ENCODE assay signal across 11 mouse cellular contexts in genomic region chr5:24428596-24428995, GRCm38 (mm10). TPM values are rescaled to one million over a fixed set of nuclear protein-coding genes. Genes with fewer than 3 reads are reported as not detected.
DNase-seq lines count a peak whose midpoint lies in the region; ATAC-seq and TF ChIP-seq lines count a peak whose summit lies in the region.
"Had no signal": no experiment of that assay in that cellular context is flagged by ENCODE, and none has a peak within 500 bp of the region (broad histone marks: within the 10 kb centered on the region; RNA-seq: fewer than 3 reads in every experiment).

No protein-coding gene starts in this region.

- ATAC-seq in heart, embryonic 12.5 days (ENCODE audit: insufficient number of reproducible peaks, low FRiP score), result no peak
- ATAC-seq in G1E (ENCODE audit: extremely low read depth, insufficient number of reproducible peaks, low FRiP score, poor library complexity, severe bottlenecking), result no peak
- ATAC-seq in hindbrain, embryonic 14.5 days (ENCODE audit: low FRiP score), result no peak
- ATAC-seq in liver, postnatal 0 days, result no peak

- no peak for DNase-seq in heart, adult 2 months
- no peak for DNase-seq in G1E (ENCODE audit: low spot score)
- DNase-seq in hindbrain, embryonic 14.5 days (ENCODE audit: low spot score), result no peak
- DNase-seq in liver, postnatal 0 days, result peak; percentile 36
- no peak for DNase-seq in ovary, postnatal 36 days (ENCODE audit: low spot score)
- DNase-seq in left cerebral cortex, postnatal 25 days (ENCODE audit: low spot score in 2 of 2), result no peak
- no peak for DNase-seq in spleen, postnatal 4 days (ENCODE audit: low spot score in 2 of 2)
- DNase-seq: cerebellum, adult 11 months; spleen, adult 18-20 months had no signal

- H3K79me2 ChIP-seq in heart, adult 2 months (replicated peaks; ENCODE audit: control insufficient read depth, insufficient read depth, low read length), result peaks cover 3% of the 10 kb centered on the region; the same call in 1 of the 2 replicates

- H3K9me3 ChIP-seq in heart, embryonic 12.5 days (replicated peaks), result no peaks in the 10 kb centered on the region
- no peaks in the 10 kb centered on the region for H3K9me3 ChIP-seq in G1E (replicated peaks)
- H3K9me3 ChIP-seq in hindbrain, embryonic 14.5 days (ENCODE audit: control insufficient read depth, low read length), result no peaks in the 10 kb centered on the region
- no peaks in the 10 kb centered on the region for H3K9me3 ChIP-seq in liver, postnatal 0 days (ENCODE audit: low read length)

- H3K36me3 ChIP-seq in heart, embryonic 12.5 days, result peaks cover 45% of the 10 kb centered on the region
- H3K36me3 ChIP-seq in heart, adult 2 months (ENCODE audit: control insufficient read depth, insufficient read depth, low read length), result peaks cover 8% of the 10 kb centered on the region
- H3K36me3 ChIP-seq in G1E (replicated peaks), result peaks cover 62% of the 10 kb centered on the region
- H3K36me3 ChIP-seq in hindbrain, embryonic 14.5 days (replicated peaks; ENCODE audit: control insufficient read depth, insufficient read depth), result peaks cover 32% of the 10 kb centered on the region
- H3K36me3 ChIP-seq in liver, postnatal 0 days (replicated peaks; ENCODE audit: insufficient read depth, low read length), result peaks cover 37% of the 10 kb centered on the region

- H3K4me3 ChIP-seq in heart, embryonic 12.5 days, result no peak overlapping the region
- H3K4me3 ChIP-seq in heart, adult 2 months, result no peak overlapping the region
- peak overlapping the region; percentile 51; the same call in 1 of the 2 replicates for H3K4me3 ChIP-seq in G1E (ENCODE audit: low read depth, low read length)
- no peak overlapping the region for H3K4me3 ChIP-seq in hindbrain, embryonic 14.5 days (replicated peaks; ENCODE audit: low read length)
- H3K4me3 ChIP-seq in liver, postnatal 0 days (ENCODE audit: low read depth, low read length), result peak overlapping the region; percentile 41

- H3K27me3 ChIP-seq in heart, embryonic 12.5 days (replicated peaks), result no peaks in the 10 kb centered on the region
- H3K27me3 ChIP-seq in heart, adult 2 months (ENCODE audit: control insufficient read depth, insufficient read depth, low read length), result no peaks in the 10 kb centered on the region
- H3K27me3 ChIP-seq in G1E (ENCODE audit: insufficient read depth, low read length), result no peaks in the 10 kb centered on the region
- H3K27me3 ChIP-seq in hindbrain, embryonic 14.5 days (ENCODE audit: control insufficient read depth, insufficient read depth, low read length), result no peaks in the 10 kb centered on the region; the same call in 1 of the 2 replicates
- H3K27me3 ChIP-seq in liver, postnatal 0 days (ENCODE audit: insufficient read depth, low read length), result no peaks in the 10 kb centered on the region

- H3K4me2 ChIP-seq in heart, embryonic 12.5 days, result peak overlapping the region; percentile 80
- H3K4me2 ChIP-seq in hindbrain, embryonic 14.5 days (replicated peaks), result peak overlapping the region; percentile 77; the same call in 1 of the 2 replicates
- peak overlapping the region; percentile 66 for H3K4me2 ChIP-seq in liver, postnatal 0 days (ENCODE audit: low read depth, low read length)

- no peak for TF ChIP-seq POLR2A in heart, adult 2 months (IDR thresholded peaks at IDR 0.05; ENCODE audit: insufficient read depth, low read depth, low read length)

- intact Hi-C loops in heart, adult 2 months (cut with DNase I), result no loop called here
- intact Hi-C loops in left cerebral cortex, postnatal 25 days (cut with DNase I), result no loop called here

- H3K9ac ChIP-seq in heart, embryonic 12.5 days, result peak overlapping the region; percentile 50
- H3K9ac ChIP-seq in heart, adult 2 months (ENCODE audit: low read depth, low read length), result no peak overlapping the region
- H3K9ac ChIP-seq in hindbrain, embryonic 14.5 days, result no peak overlapping the region
- H3K9ac ChIP-seq in liver, postnatal 0 days (replicated peaks), result no peak overlapping the region; the same call in 1 of the 2 replicates

- H3K4me1 ChIP-seq in heart, embryonic 12.5 days (replicated peaks), result peaks cover 46% of the 10 kb centered on the region
- peaks cover 8% of the 10 kb centered on the region for H3K4me1 ChIP-seq in heart, adult 2 months (ENCODE audit: control insufficient read depth, insufficient read depth, low read length)
- peaks cover 48% of the 10 kb centered on the region for H3K4me1 ChIP-seq in G1E (ENCODE audit: insufficient read depth, low read depth, low read length)
- peaks cover 31% of the 10 kb centered on the region for H3K4me1 ChIP-seq in hindbrain, embryonic 14.5 days (replicated peaks; ENCODE audit: control insufficient read depth, insufficient read depth, low read length)
- H3K4me1 ChIP-seq in liver, postnatal 0 days (ENCODE audit: insufficient read depth), result peaks cover 21% of the 10 kb centered on the region

- H3K27ac ChIP-seq in heart, embryonic 12.5 days (ENCODE audit: poor library complexity, severe bottlenecking), result no peak overlapping the region
- H3K27ac ChIP-seq in heart, adult 2 months, result no peak overlapping the region
- H3K27ac ChIP-seq in hindbrain, embryonic 14.5 days, result no peak overlapping the region
- no peak overlapping the region for H3K27ac ChIP-seq in liver, postnatal 0 days (ENCODE audit: low read depth)
- H3K27ac ChIP-seq: macrophage had no signal

- no peak for TF ChIP-seq CTCF in heart, adult 2 months (IDR thresholded peaks at IDR 0.05)
- no peak for TF ChIP-seq CTCF in G1E (IDR thresholded peaks at IDR 0.05; ENCODE audit: low read depth, low read length)
- TF ChIP-seq CTCF in liver, postnatal 0 days (IDR thresholded peaks at IDR 0.05; ENCODE audit: low read depth), result no peak

- 15% methylated on average over 9 of the region's 9 CpGs for WGBS in heart, embryonic 12.5 days
- WGBS in heart, adult 2 months, result 54% methylated on average over 9 of the region's 9 CpGs
- WGBS in hindbrain, embryonic 14.5 days, result 16% methylated on average over 9 of the region's 9 CpGs
- 45% methylated on average over 9 of the region's 9 CpGs for WGBS in liver, postnatal 0 days (ENCODE audit: insufficient replicate concordance)

- no peak for TF ChIP-seq EP300 in heart, adult 2 months (IDR thresholded peaks at IDR 0.05; ENCODE audit: insufficient read depth, low read depth, low read length)
- TF ChIP-seq EP300 in liver, postnatal 0 days (IDR thresholded peaks at IDR 0.05; ENCODE audit: low read depth), result no peak

RNA-seq across cellular contexts. Expression of gene Slc4a2, which starts 5.0 kb away (rescaled TPM):
- 31.1 and 39.4 TPM in 2 replicates for polyA plus RNA-seq in heart, embryonic 12.5 days (2016; fragmentation: Nextera tagmentation; extraction: Ambion mirVana)
- total RNA-seq in heart, adult 2 months (2021), result 10 to 100 TPM; 22.4 to 25.9 TPM
- polyA plus RNA-seq in heart, adult 2 months (2012; rRNA removed), result 37.9 and 41.2 TPM in 2 replicates
- 24.7 and 42.1 TPM in 2 replicates for total RNA-seq in G1E (2014; fragmentation: Nextera tagmentation)
- total RNA-seq in G1E (2017), result 25.5 and 30.5 TPM in 2 replicates
- 17.4 and 20.0 TPM in 2 replicates for polyA plus RNA-seq in G1E (2012)
- polyA plus RNA-seq in hindbrain, embryonic 14.5 days (2014; fragmentation: Nextera tagmentation; extraction: Ambion mirVana), result 21.1 and 23.6 TPM in 2 replicates
- polyA plus RNA-seq in liver, postnatal 0 days (2015; fragmentation: Nextera tagmentation; extraction: Ambion mirVana), result 7.5 and 8.3 TPM in 2 replicates
- total RNA-seq in left cerebral cortex, postnatal 25 days (2021), result 10 to 100 TPM; 28.5 to 33.2 TPM

RNA-seq across cellular contexts. Expression of gene Cdk5, which starts 5.3 kb away (rescaled TPM):
- polyA plus RNA-seq in heart, embryonic 12.5 days (2016; fragmentation: Nextera tagmentation; extraction: Ambion mirVana), result 32.0 and 35.9 TPM in 2 replicates
- 10 to 100 TPM; 19.9 to 21.7 TPM for total RNA-seq in heart, adult 2 months (2021)
- 42.7 and 51.8 TPM in 2 replicates for polyA plus RNA-seq in heart, adult 2 months (2012; rRNA removed)
- 14.3 and 19.1 TPM in 2 replicates for total RNA-seq in G1E (2014; fragmentation: Nextera tagmentation)
- total RNA-seq in G1E (2017), result 26.6 and 28.1 TPM in 2 replicates
- polyA plus RNA-seq in G1E (2012), result 9.8 and 12.7 TPM in 2 replicates
- polyA plus RNA-seq in hindbrain, embryonic 14.5 days (2014; fragmentation: Nextera tagmentation; extraction: Ambion mirVana), result 115 and 123 TPM in 2 replicates
- polyA plus RNA-seq in liver, postnatal 0 days (2015; fragmentation: Nextera tagmentation; extraction: Ambion mirVana), result 11.5 and 13.1 TPM in 2 replicates
- 100 to 1,000 TPM; 132 TPM for total RNA-seq in left cerebral cortex, postnatal 25 days (2021)

RNA-seq across cellular contexts. Expression of gene Asic3, which starts 15.4 kb away (rescaled TPM):
- 0.09 and 0.19 TPM in 2 replicates for polyA plus RNA-seq in heart, embryonic 12.5 days (2016; fragmentation: Nextera tagmentation; extraction: Ambion mirVana)
- total RNA-seq in heart, adult 2 months (2021), result under 1 TPM in 1 of 2 experiments, not detected in 1; 0.14 TPM
- polyA plus RNA-seq in heart, adult 2 months (2012; rRNA removed), result 0.32 and 0.59 TPM in 2 replicates
- total RNA-seq in G1E (2014; fragmentation: Nextera tagmentation) (not detected in 2 replicates), G1E (2017) (0.05 TPM in 1 of 2 replicates, not detected in the other)
- polyA plus RNA-seq in G1E (2012), result 0.06 TPM in 1 of 2 replicates, not detected in the other
- polyA plus RNA-seq in hindbrain, embryonic 14.5 days (2014; fragmentation: Nextera tagmentation; extraction: Ambion mirVana), result 0.35 and 0.80 TPM in 2 replicates
- 0.11 TPM in 1 of 2 replicates, not detected in the other for polyA plus RNA-seq in liver, postnatal 0 days (2015; fragmentation: Nextera tagmentation; extraction: Ambion mirVana)
- under 1 TPM in 1 of 2 experiments, not detected in 1; 0.73 TPM for total RNA-seq in left cerebral cortex, postnatal 25 days (2021)
- polyA plus RNA-seq: macrophage had no signal

RNA-seq across cellular contexts. Expression of gene Fastk, which starts 16.5 kb away (rescaled TPM):
- 172 and 175 TPM in 2 replicates for polyA plus RNA-seq in heart, embryonic 12.5 days (2016; fragmentation: Nextera tagmentation; extraction: Ambion mirVana)
- total RNA-seq in heart, adult 2 months (2021), result 100 to 1,000 TPM; 287 to 328 TPM
- polyA plus RNA-seq in heart, adult 2 months (2012; rRNA removed), result 609 and 613 TPM in 2 replicates
- total RNA-seq in G1E (2014; fragmentation: Nextera tagmentation) (95.9 and 97.8 TPM in 2 replicates), G1E (2017) (36.2 and 46.9 TPM in 2 replicates)
- 286 and 295 TPM in 2 replicates for polyA plus RNA-seq in G1E (2012)
- 92.8 and 92.9 TPM in 2 replicates for polyA plus RNA-seq in hindbrain, embryonic 14.5 days (2014; fragmentation: Nextera tagmentation; extraction: Ambion mirVana)
- 40.6 and 46.9 TPM in 2 replicates for polyA plus RNA-seq in liver, postnatal 0 days (2015; fragmentation: Nextera tagmentation; extraction: Ambion mirVana)
- total RNA-seq in left cerebral cortex, postnatal 25 days (2021), result 100 to 1,000 TPM; 130 to 137 TPM

RNA-seq across cellular contexts. Expression of gene Tmub1, which starts 19.1 kb away (rescaled TPM):
- 18.9 and 19.7 TPM in 2 replicates for polyA plus RNA-seq in heart, embryonic 12.5 days (2016; fragmentation: Nextera tagmentation; extraction: Ambion mirVana)
- 10 to 100 TPM; 10.4 to 13.9 TPM for total RNA-seq in heart, adult 2 months (2021)
- polyA plus RNA-seq in heart, adult 2 months (2012; rRNA removed), result 28.5 and 34.0 TPM in 2 replicates
- 11.1 and 14.3 TPM in 2 replicates for total RNA-seq in G1E (2014; fragmentation: Nextera tagmentation)
- total RNA-seq in G1E (2017), result 13.3 and 16.1 TPM in 2 replicates
- 36.3 and 38.1 TPM in 2 replicates for polyA plus RNA-seq in G1E (2012)
- 54.4 and 62.4 TPM in 2 replicates for polyA plus RNA-seq in hindbrain, embryonic 14.5 days (2014; fragmentation: Nextera tagmentation; extraction: Ambion mirVana)
- polyA plus RNA-seq in liver, postnatal 0 days (2015; fragmentation: Nextera tagmentation; extraction: Ambion mirVana), result 5.2 and 5.5 TPM in 2 replicates
- total RNA-seq in left cerebral cortex, postnatal 25 days (2021), result 10 to 100 TPM; 25.9 to 27.3 TPM

Comparison
In these comparisons a context has a peak if more than half of its experiments do, and no peak if none do; other contexts are left out.
1. H3K4me3 ChIP-seq: peak in G1E (single experiment) and liver, postnatal 0 days (single experiment); none in heart, embryonic 12.5 days (single experiment), heart, adult 2 months (single experiment) and hindbrain, embryonic 14.5 days (single experiment).
2. Peak in every context shown above with its lines, with median percentiles within 50 percentile points of each other: H3K4me2 ChIP-seq.